18 mouse cellular contexts compared by ENCODE assay signal in the genomic region with DNA sequence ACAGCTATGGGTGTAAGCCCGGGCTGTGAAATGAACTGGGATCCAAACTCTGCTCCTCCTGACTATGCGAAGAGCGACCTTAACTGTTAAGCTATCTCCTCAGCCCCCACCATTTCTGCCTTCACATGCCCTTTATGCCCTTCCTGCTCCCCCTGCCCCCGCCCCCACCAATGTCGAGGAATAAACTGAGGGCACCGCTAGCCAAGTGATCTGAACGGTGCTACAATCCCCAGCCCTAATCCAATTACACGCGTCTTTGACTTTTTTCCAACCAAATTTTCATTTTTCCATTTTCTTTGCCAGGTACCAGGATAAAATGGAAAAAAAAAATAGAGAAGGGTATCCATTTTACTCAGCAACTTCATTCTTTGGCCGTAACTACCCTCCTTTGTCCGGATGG. TPM values are rescaled to one million over a fixed set of nuclear protein-coding genes. Genes with fewer than 3 reads are reported as not detected.
A peak's percentile ranks its signal among the peaks of the same experiment; 100 is the strongest.
DNase-seq lines count a peak whose midpoint lies in the region; ATAC-seq lines count a peak whose summit lies in the region.
"Had no signal": no experiment of that assay in that cellular context is flagged by ENCODE, and none has a peak within 500 bp of the region (broad histone marks: within the 10 kb centered on the region; RNA-seq: fewer than 3 reads in every experiment).

No protein-coding gene starts in this region.

- no peak for DNase-seq in intestine, embryonic 14.5 days (ENCODE audit: low spot score)
- peak; percentile 25 for DNase-seq in limb, embryonic 10.5 days (ENCODE audit: low spot score)
- DNase-seq in c-Kit-positive CD71-positive TER-119-positive erythroid progenitor cells, embryonic 14.5 days (ENCODE audit: low spot score), result no peak
- DNase-seq in retina, postnatal 1 day, result no peak
- DNase-seq: cerebellum, adult 8-10 months; gastrocnemius, postnatal 10 days; heart, adult 18-20 months; heart, postnatal 4 days; lung, adult 2 months; right cerebral cortex, postnatal 25 days had no signal

- ATAC-seq in intestine, embryonic 14.5 days (replicated peaks; ENCODE audit: low FRiP score, low TSS enrichment, low read depth), result 0 out of 2 replicates have a peak, but pooled peaks have one; percentile 40
- no peak for ATAC-seq in intestine, embryonic 15.5 days
- peak; percentile 27; the same call in 1 of the 2 replicates for ATAC-seq in hindbrain, embryonic 15.5 days (ENCODE audit: low FRiP score, low read depth)
- ATAC-seq in midbrain, embryonic 16.5 days, result peak; percentile 49
- ATAC-seq: liver, embryonic 12.5 days had no signal

- peaks cover 10% of the 10 kb centered on the region for H3K4me1 ChIP-seq in intestine, embryonic 14.5 days (replicated peaks; ENCODE audit: control insufficient read depth, insufficient read depth, low read length)
- H3K4me1 ChIP-seq in intestine, embryonic 15.5 days (replicated peaks), result peaks cover 13% of the 10 kb centered on the region
- H3K4me1 ChIP-seq in hindbrain, embryonic 15.5 days (replicated peaks), result peaks cover 29% of the 10 kb centered on the region
- H3K4me1 ChIP-seq in limb, embryonic 10.5 days, result peaks cover 32% of the 10 kb centered on the region
- peaks cover 11% of the 10 kb centered on the region for H3K4me1 ChIP-seq in midbrain, embryonic 16.5 days (ENCODE audit: control insufficient read depth, insufficient read depth, low read length)
- H3K4me1 ChIP-seq: megakaryocyte, embryonic 14.5 days had no signal

- H3K27me3 ChIP-seq in intestine, embryonic 14.5 days (replicated peaks; ENCODE audit: control insufficient read depth, insufficient read depth, low read length), result no peaks in the 10 kb centered on the region
- H3K27me3 ChIP-seq in intestine, embryonic 15.5 days (replicated peaks), result no peaks in the 10 kb centered on the region
- H3K27me3 ChIP-seq in hindbrain, embryonic 15.5 days, result no peaks in the 10 kb centered on the region
- no peaks in the 10 kb centered on the region for H3K27me3 ChIP-seq in limb, embryonic 10.5 days (ENCODE audit: low read depth, poor library complexity, severe bottlenecking)
- no peaks in the 10 kb centered on the region for H3K27me3 ChIP-seq in midbrain, embryonic 16.5 days (ENCODE audit: control insufficient read depth, insufficient read depth, low read depth, low read length)
- H3K27me3 ChIP-seq: heart, embryonic 13.5 days; limb, embryonic 12.5 days; liver, embryonic 12.5 days; megakaryocyte, embryonic 14.5 days had no signal

- no peaks in the 10 kb centered on the region for H3K36me3 ChIP-seq in intestine, embryonic 14.5 days (ENCODE audit: control insufficient read depth, insufficient read depth, low read length)
- H3K36me3 ChIP-seq in intestine, embryonic 15.5 days, result no peaks in the 10 kb centered on the region
- H3K36me3 ChIP-seq in hindbrain, embryonic 15.5 days, result no peaks in the 10 kb centered on the region
- 0 out of 2 replicates have a peak, but pooled peaks cover 7% of the 10 kb centered on the region for H3K36me3 ChIP-seq in limb, embryonic 10.5 days
- 0 out of 2 replicates have a peak, but pooled peaks cover 3% of the 10 kb centered on the region for H3K36me3 ChIP-seq in midbrain, embryonic 16.5 days (ENCODE audit: control insufficient read depth, insufficient read depth, low read length)
- H3K36me3 ChIP-seq: heart, embryonic 13.5 days; liver, embryonic 12.5 days had no signal

- H3K9ac ChIP-seq in intestine, embryonic 14.5 days (ENCODE audit: low read length), result no peak overlapping the region
- no peak overlapping the region for H3K9ac ChIP-seq in intestine, embryonic 15.5 days
- H3K9ac ChIP-seq in hindbrain, embryonic 15.5 days, result no peak overlapping the region
- no peak overlapping the region for H3K9ac ChIP-seq in midbrain, embryonic 16.5 days (ENCODE audit: low read depth, low read length)
- H3K9ac ChIP-seq: heart, embryonic 13.5 days; limb, embryonic 12.5 days; liver, embryonic 12.5 days had no signal

- no peak overlapping the region for H3K27ac ChIP-seq in intestine, embryonic 14.5 days (ENCODE audit: low read depth)
- H3K27ac ChIP-seq in intestine, embryonic 15.5 days, result no peak overlapping the region
- no peak overlapping the region for H3K27ac ChIP-seq in hindbrain, embryonic 15.5 days (replicated peaks)
- no peak overlapping the region for H3K27ac ChIP-seq in limb, embryonic 10.5 days
- H3K27ac ChIP-seq in midbrain, embryonic 16.5 days (ENCODE audit: low read length), result no peak overlapping the region
- H3K27ac ChIP-seq: heart, embryonic 13.5 days; limb, embryonic 12.5 days; liver, embryonic 12.5 days had no signal

- H3K9me3 ChIP-seq in intestine, embryonic 14.5 days (ENCODE audit: control insufficient read depth, low read length), result no peaks in the 10 kb centered on the region
- no peaks in the 10 kb centered on the region for H3K9me3 ChIP-seq in intestine, embryonic 15.5 days
- no peaks in the 10 kb centered on the region for H3K9me3 ChIP-seq in hindbrain, embryonic 15.5 days
- H3K9me3 ChIP-seq in limb, embryonic 10.5 days (replicated peaks), result no peaks in the 10 kb centered on the region
- no peaks in the 10 kb centered on the region for H3K9me3 ChIP-seq in midbrain, embryonic 16.5 days (replicated peaks; ENCODE audit: control insufficient read depth, low read length, poor library complexity, severe bottlenecking)
- H3K9me3 ChIP-seq: heart, embryonic 13.5 days; limb, embryonic 12.5 days; liver, embryonic 12.5 days had no signal

- H3K4me3 ChIP-seq in intestine, embryonic 14.5 days (ENCODE audit: low read depth, low read length), result no peak overlapping the region
- no peak overlapping the region for H3K4me3 ChIP-seq in intestine, embryonic 15.5 days (replicated peaks)
- no peak overlapping the region for H3K4me3 ChIP-seq in hindbrain, embryonic 15.5 days
- no peak overlapping the region for H3K4me3 ChIP-seq in limb, embryonic 10.5 days
- no peak overlapping the region for H3K4me3 ChIP-seq in midbrain, embryonic 16.5 days (ENCODE audit: low read depth, low read length)
- H3K4me3 ChIP-seq: heart, embryonic 13.5 days; limb, embryonic 12.5 days; liver, embryonic 12.5 days; megakaryocyte, embryonic 14.5 days; myocyte had no signal

- 88% methylated on average over 11 of the region's 11 CpGs for WGBS in intestine, embryonic 14.5 days
- 95% methylated on average over 11 of the region's 11 CpGs for WGBS in intestine, embryonic 15.5 days
- 76% methylated on average over 11 of the region's 11 CpGs for WGBS in hindbrain, embryonic 15.5 days
- 91% methylated on average over 11 of the region's 11 CpGs for WGBS in limb, embryonic 10.5 days
- WGBS in midbrain, embryonic 16.5 days, result 36% methylated on average over 11 of the region's 11 CpGs

- H3K4me2 ChIP-seq in intestine, embryonic 14.5 days (ENCODE audit: low read length), result no peak overlapping the region
- H3K4me2 ChIP-seq in intestine, embryonic 15.5 days (replicated peaks), result no peak overlapping the region
- H3K4me2 ChIP-seq in hindbrain, embryonic 15.5 days, result no peak overlapping the region
- H3K4me2 ChIP-seq in midbrain, embryonic 16.5 days (ENCODE audit: low read length), result 0 out of 2 replicates have a peak overlapping the region, but pooled peaks have one; percentile 8
- H3K4me2 ChIP-seq: heart, embryonic 13.5 days; limb, embryonic 12.5 days; liver, embryonic 12.5 days had no signal

RNA-seq across cellular contexts. Expression of a gene that starts 28.2 kb away (rescaled TPM):
- polyA plus RNA-seq in intestine, embryonic 14.5 days (2014; fragmentation: Nextera tagmentation; extraction: Ambion mirVana), result 123 and 132 TPM in 2 replicates
- polyA plus RNA-seq in intestine, embryonic 15.5 days (2015; fragmentation: Nextera tagmentation; extraction: Ambion mirVana), result 136 and 147 TPM in 2 replicates
- polyA plus RNA-seq in hindbrain, embryonic 15.5 days (2015; fragmentation: Nextera tagmentation; extraction: Ambion mirVana), result 452 and 455 TPM in 2 replicates
- polyA plus RNA-seq in limb, embryonic 10.5 days (2016; fragmentation: Nextera tagmentation; extraction: Ambion mirVana), result 80.2 and 94.7 TPM in 2 replicates
- polyA plus RNA-seq in midbrain, embryonic 16.5 days (2015; fragmentation: Nextera tagmentation; extraction: Ambion mirVana), result 436 and 470 TPM in 2 replicates
